Mouse (Mus musculus) liver, embryonic 14.5 days (tissue): Measurements from ENCODE around the gene Trim3. TPM values are rescaled to one million over a fixed set of nuclear protein-coding genes. Genes with fewer than 3 reads are reported as not detected.

ENCODE experiments used
- ATAC-seq: fragments of 200-750 bp; cut with Nextera tagmentation; 2 replicates; pipeline ENCODE4 v1.8.0; 2017; ENCODE audit warnings: moderate number of reproducible peaks, mild to moderate bottlenecking, moderate library complexity; ENCODE audit not compliant: insufficient read depth
- DNase-seq, 3 experiments: peaks; one replicate each; pipeline ENCODE4 v3.0.0-alpha.2; 2012 to 2013; ENCODE audit warnings: low read depth in 3 of 3, low spot score in 3 of 3
- H3K27ac ChIP-seq: fragments of 300-500 bp; sonication (generic); 2 replicates; pipeline ENCODE4 v1.5.1; 2014; ENCODE audit warnings: moderate library complexity, mild to moderate bottlenecking, control low read depth, inconsistent platforms
- H3K27me3 ChIP-seq: fragments of 300-500 bp; sonication (generic); 2 replicates; pipeline ENCODE4 v1.6.1; 2014; ENCODE audit warnings: mild to moderate bottlenecking, low read length, moderate library complexity; ENCODE audit not compliant: control insufficient read depth, insufficient read depth
- H3K36me3 ChIP-seq: fragments of 300-500 bp; sonication (generic); replicated peaks from 2 replicates; pipeline ENCODE4 v1.6.1; 2014; ENCODE audit warnings: low read depth; ENCODE audit not compliant: control insufficient read depth, insufficient read depth
- H3K4me1 ChIP-seq, 2 experiments: fragments of 200-500 bp in 1 of 2; fragments of 300-500 bp in 1 of 2; sonication (generic) in 1 of 2; replicated peaks; 2 replicates each; pipeline ENCODE4 v1.6.1; 2012 to 2014; ENCODE audit warnings: antibody characterized with exemption in 1 of 2, inconsistent platforms in 1 of 2, low read length in 1 of 2; ENCODE audit not compliant: control insufficient read depth in 2 of 2, insufficient read depth in 2 of 2
- H3K4me2 ChIP-seq: fragments of 300-500 bp; sonication (generic); 2 replicates; pipeline ENCODE4 v1.6.1; 2014; ENCODE audit warnings: low read depth, mild to moderate bottlenecking, control low read depth, moderate library complexity
- H3K4me3 ChIP-seq, 2 experiments: fragments of 200-500 bp in 1 of 2; fragments of 300-500 bp in 1 of 2; sonication (generic) in 1 of 2; 2 replicates each; pipeline ENCODE4 v1.5.1; 2012 to 2014; ENCODE audit warnings: low read depth in 2 of 2, low read length in 2 of 2, mild to moderate bottlenecking in 2 of 2, control low read depth in 1 of 2, inconsistent platforms in 1 of 2, moderate library complexity in 1 of 2; ENCODE audit not compliant: insufficient read depth in 1 of 2
- H3K9ac ChIP-seq: fragments of 300-500 bp; sonication (generic); replicated peaks from 2 replicates; pipeline ENCODE4 v1.6.1; 2014; ENCODE audit warnings: mild to moderate bottlenecking, control low read depth, moderate library complexity
- H3K9me3 ChIP-seq: fragments of 300-500 bp; sonication (generic); 2 replicates; pipeline ENCODE4 v1.6.1; 2016; ENCODE audit warnings: low read length, mixed read lengths; ENCODE audit not compliant: control insufficient read depth
- CTCF ChIP-seq: IDR thresholded peaks from 2 replicates; pipeline ENCODE4 v1.5.1; 2016; ENCODE audit warnings: antibody characterized with exemption, low read depth, control low read depth
- EP300 ChIP-seq: IDR thresholded peaks from 2 replicates; pipeline ENCODE4 v1.6.1; 2016; ENCODE audit warnings: antibody characterized with exemption, low read depth
- WGBS: fragments of 180-500 bp; shearing (Covaris S2); extraction: QIAGEN DNeasy Blood & Tissue Kit; methylation state at CpG from one replicate; pipeline ENCODE4 v1.1.7; 2014; ENCODE audit not compliant: insufficient replicate concordance; 5-methylcytosine and 5-hydroxymethylcytosine counted together
- polyA plus RNA-seq, 2 experiments: library from polyadenylated mRNA; depleted of rRNA in 1 of 2; stranded (reverse) in 1 of 2; unstranded in 1 of 2; fragments of >200 nt; fragmentation: Nextera tagmentation in 1 of 2; extraction: Ambion mirVana in 1 of 2; gene quantifications; 2 replicates each; pipeline versions ENCODE4 v1.2.1 to v1.2.3; 2012 to 2014

The Trim3 gene
- polyA plus RNA-seq, 2 experiments, result 2.2 to 4.3 TPM

GRCm38 (mm10) chr7:105611767-105612166 is 21.6 kb downstream of the Trim3 start:
- 71% methylated on average over 1 of the region's 1 CpGs for WGBS
- Histone ChIP-seq H3K4me3 (no peak overlapping the region), H3K36me3 (no peaks in the 10 kb centered on the region), H3K9ac (no peak overlapping the region), H3K4me1 (no peaks in the 10 kb centered on the region), H3K9me3 (no peaks in the 10 kb centered on the region), H3K27ac (no peak overlapping the region), H3K4me2 (no peak overlapping the region), H3K27me3 (no peaks in the 10 kb centered on the region)
- DNase-seq, result no peak
- no peak for ATAC-seq
- TF ChIP-seq CTCF (no peak), EP300 (no peak)

DNA sequence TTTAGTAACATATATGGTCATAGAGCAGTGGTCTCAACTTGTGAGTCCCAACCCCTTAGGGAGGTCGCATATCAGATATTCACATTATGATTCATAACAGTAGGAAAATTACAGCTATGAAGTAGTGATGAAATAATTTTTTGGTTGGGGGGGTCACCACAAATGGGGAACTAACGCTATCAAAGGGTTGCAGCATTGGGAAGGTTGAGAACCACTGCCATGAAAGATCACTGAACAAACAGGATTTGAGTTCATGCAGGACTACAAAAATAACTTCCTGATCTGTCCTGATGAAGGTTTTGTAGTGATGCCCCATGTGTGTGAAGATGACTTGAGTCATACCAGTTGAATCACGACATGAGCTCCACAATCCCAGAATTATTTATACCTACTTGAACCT is 24.9 kb downstream of the Trim3 start:
- Histone ChIP-seq H3K9me3 (no peaks in the 10 kb centered on the region), H3K4me1 (no peaks in the 10 kb centered on the region), H3K9ac (no peak overlapping the region), H3K4me2 (no peak overlapping the region), H3K36me3 (no peaks in the 10 kb centered on the region), H3K27me3 (no peaks in the 10 kb centered on the region), H3K4me3 (no peak overlapping the region), H3K27ac (no peak overlapping the region)
- TF ChIP-seq EP300, result no peak
- no peak for TF ChIP-seq CTCF
- ATAC-seq, result no peak
- WGBS, result 47% methylated on average over 3 of the region's 3 CpGs
- no peak for DNase-seq

- 35% methylated on average over 9 of the region's 9 CpGs for WGBS
- no peak overlapping the region for H3K4me2 ChIP-seq
- H3K4me3 ChIP-seq, result no peak overlapping the region
- H3K36me3 ChIP-seq, result no peaks in the 10 kb centered on the region
- no peaks in the 10 kb centered on the region for H3K27me3 ChIP-seq
- no peak overlapping the region for H3K27ac ChIP-seq
- TF ChIP-seq CTCF (peak; percentile 81), EP300 (no peak)
- ATAC-seq (peak; percentile 46; the same call in 1 of the 2 replicates), DNase-seq (peak in 2 of 3 experiments; percentile 22)
- H3K9ac ChIP-seq, result no peak overlapping the region
- 0 out of 4 replicates have a peak, but pooled peaks cover 0 to 2% of the 10 kb centered on the region in 2 experiments for H3K4me1 ChIP-seq
- no peaks in the 10 kb centered on the region for H3K9me3 ChIP-seq
Measured at GRCm38 (mm10) chr7:105602860-105603623, 30.3 kb downstream of the Trim3 start.

DNA sequence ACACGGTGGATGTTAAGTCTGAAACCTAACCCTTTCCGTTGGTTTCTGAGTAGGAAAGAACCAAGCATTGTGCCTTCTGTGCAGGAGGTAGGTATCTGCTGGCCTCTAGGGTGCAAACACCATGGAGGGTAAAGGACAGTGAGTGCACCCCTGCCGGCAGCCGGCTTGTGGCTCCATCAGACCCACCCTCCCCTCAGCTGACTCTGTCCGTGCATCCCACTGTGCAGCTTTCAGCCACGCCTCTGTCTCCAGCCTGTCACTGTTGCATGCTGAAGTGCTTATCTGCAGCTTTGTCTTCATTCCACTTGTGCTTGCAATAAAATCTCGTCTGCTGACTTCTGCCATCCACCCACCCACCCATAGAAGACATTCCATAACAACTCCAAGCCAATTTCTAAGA is 43.3 kb downstream of the Trim3 start:
- no peaks in the 10 kb centered on the region for H3K36me3 ChIP-seq
- ATAC-seq, result no peak

GRCm38 (mm10) chr7:105588325-105588912 is 45.0 kb downstream of the Trim3 start:
- Histone ChIP-seq H3K9ac (no peak overlapping the region), H3K4me2 (no peak overlapping the region), H3K27ac (no peak overlapping the region), H3K27me3 (no peaks in the 10 kb centered on the region), H3K9me3 (no peaks in the 10 kb centered on the region), H3K4me1 (no peaks in the 10 kb centered on the region), H3K36me3 (no peaks in the 10 kb centered on the region), H3K4me3 (no peak overlapping the region)
- TF ChIP-seq EP300, result no peak
- TF ChIP-seq CTCF, result no peak
- 46% methylated on average over 9 of the region's 9 CpGs for WGBS
- ATAC-seq (no peak), DNase-seq (no peak)

More for the DNA sequence above, 43.3 kb downstream of the Trim3 start:
- no peak overlapping the region for H3K4me3 ChIP-seq
- DNase-seq, result no peak
- H3K9ac ChIP-seq, result no peak overlapping the region
- H3K4me1 ChIP-seq, result no peaks in the 10 kb centered on the region
- no peaks in the 10 kb centered on the region for H3K27me3 ChIP-seq
- H3K4me2 ChIP-seq, result no peak overlapping the region
- TF ChIP-seq CTCF (no peak), EP300 (no peak)
- no peaks in the 10 kb centered on the region for H3K9me3 ChIP-seq
- WGBS, result 28% methylated on average over 7 of the region's 7 CpGs
- no peak overlapping the region for H3K27ac ChIP-seq
